Mouse (Mus musculus) liver, embryonic 13.5 days (tissue): ENCODE data around the gene Tnfrsf22. TPM values are rescaled to one million over a fixed set of nuclear protein-coding genes. Genes with fewer than 3 reads are reported as not detected.

Experiments used
- ATAC-seq: fragments of 200-750 bp; cut with Nextera tagmentation; 2 replicates; pipeline ENCODE4 v1.8.0; 2017; ENCODE audit warnings: low read depth, mild to moderate bottlenecking, moderate number of reproducible peaks, moderate library complexity
- DNase-seq: peaks from one replicate; pipeline ENCODE4 v3.0.0; 2022
- H3K27ac ChIP-seq: fragments of 300-500 bp; sonication (generic); 2 replicates; pipeline ENCODE4 v1.5.1; 2015; ENCODE audit warnings: moderate library complexity, mild to moderate bottlenecking, inconsistent platforms
- H3K27me3 ChIP-seq: fragments of 300-500 bp; sonication (generic); 2 replicates; pipeline ENCODE4 v1.6.1; 2015; ENCODE audit warnings: mild to moderate bottlenecking, inconsistent platforms
- H3K36me3 ChIP-seq: fragments of 300-500 bp; sonication (generic); 2 replicates; pipeline ENCODE4 v1.6.1; 2015; ENCODE audit warnings: mild to moderate bottlenecking, inconsistent platforms
- H3K4me1 ChIP-seq: fragments of 300-500 bp; sonication (generic); replicated peaks from 2 replicates; pipeline ENCODE4 v1.6.1; 2015; ENCODE audit warnings: inconsistent platforms
- H3K4me2 ChIP-seq: fragments of 300-500 bp; sonication (generic); 2 replicates; pipeline ENCODE4 v1.6.1; 2015; ENCODE audit warnings: inconsistent platforms, mild to moderate bottlenecking, moderate library complexity
- H3K4me3 ChIP-seq: fragments of 300-500 bp; sonication (generic); replicated peaks from 2 replicates; pipeline ENCODE4 v1.5.1; 2015; ENCODE audit warnings: mild to moderate bottlenecking, inconsistent platforms
- H3K9ac ChIP-seq: fragments of 300-500 bp; sonication (generic); 2 replicates; pipeline ENCODE4 v1.6.1; 2015; ENCODE audit warnings: mild to moderate bottlenecking, inconsistent platforms
- H3K9me3 ChIP-seq: fragments of 300-500 bp; sonication (generic); replicated peaks from 2 replicates; pipeline ENCODE4 v1.6.1; 2016; ENCODE audit warnings: inconsistent platforms
- WGBS: fragments of 180-500 bp; shearing (Covaris S2); methylation state at CpG from one replicate; pipeline ENCODE4 v1.1.7; 2015; ENCODE audit not compliant: insufficient replicate concordance; 5-methylcytosine and 5-hydroxymethylcytosine counted together
- polyA plus RNA-seq: library from polyadenylated mRNA; unstranded; fragments of >200 nt; fragmentation: Nextera tagmentation; extraction: Ambion mirVana; gene quantifications from 2 replicates; pipeline ENCODE4 v1.2.1, GENCODE M21; 2015

Tnfrsf22 gene
- polyA plus RNA-seq, 1 experiment from 2014 or later, result 1.0 TPM

DNA sequence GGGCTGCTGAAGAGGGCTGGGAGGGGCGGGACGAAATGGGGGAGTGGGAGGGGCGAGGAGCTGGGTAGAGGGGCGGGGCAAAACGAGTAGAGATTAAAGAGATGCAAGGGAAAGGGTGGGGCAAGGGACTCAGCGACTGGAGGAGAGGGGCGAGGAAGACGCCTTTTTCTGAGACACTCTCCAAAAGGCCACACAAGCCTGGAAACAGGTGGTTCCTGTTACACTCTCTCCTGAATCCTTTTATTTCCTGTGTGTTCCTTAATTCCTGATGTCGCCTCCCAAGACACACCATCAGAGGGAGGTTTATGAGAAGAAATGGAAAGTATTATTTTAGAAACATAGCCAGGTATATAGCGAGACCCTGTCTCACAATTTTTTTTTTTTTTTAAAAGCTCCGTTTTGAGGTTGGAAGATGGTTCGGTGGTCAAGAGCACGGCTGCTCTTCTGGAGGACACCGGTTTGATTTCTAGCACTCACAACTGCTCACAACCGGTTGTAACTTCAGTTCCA lies 49.2 kb downstream of the Tnfrsf22 start:
- no peak for ATAC-seq
- Histone ChIP-seq H3K4me1 (peaks cover 46% of the 10 kb centered on the region), H3K27ac (peak overlapping the region; percentile 85), H3K27me3 (no peaks in the 10 kb centered on the region), H3K4me2 (peak overlapping the region; percentile 92), H3K9ac (peak overlapping the region; percentile 98), H3K9me3 (no peaks in the 10 kb centered on the region), H3K4me3 (peak overlapping the region; percentile 100), H3K36me3 (peaks cover 35% of the 10 kb centered on the region)
- WGBS, result 7% methylated on average over 15 of the region's 15 CpGs
- DNase-seq, result no peak

DNA sequence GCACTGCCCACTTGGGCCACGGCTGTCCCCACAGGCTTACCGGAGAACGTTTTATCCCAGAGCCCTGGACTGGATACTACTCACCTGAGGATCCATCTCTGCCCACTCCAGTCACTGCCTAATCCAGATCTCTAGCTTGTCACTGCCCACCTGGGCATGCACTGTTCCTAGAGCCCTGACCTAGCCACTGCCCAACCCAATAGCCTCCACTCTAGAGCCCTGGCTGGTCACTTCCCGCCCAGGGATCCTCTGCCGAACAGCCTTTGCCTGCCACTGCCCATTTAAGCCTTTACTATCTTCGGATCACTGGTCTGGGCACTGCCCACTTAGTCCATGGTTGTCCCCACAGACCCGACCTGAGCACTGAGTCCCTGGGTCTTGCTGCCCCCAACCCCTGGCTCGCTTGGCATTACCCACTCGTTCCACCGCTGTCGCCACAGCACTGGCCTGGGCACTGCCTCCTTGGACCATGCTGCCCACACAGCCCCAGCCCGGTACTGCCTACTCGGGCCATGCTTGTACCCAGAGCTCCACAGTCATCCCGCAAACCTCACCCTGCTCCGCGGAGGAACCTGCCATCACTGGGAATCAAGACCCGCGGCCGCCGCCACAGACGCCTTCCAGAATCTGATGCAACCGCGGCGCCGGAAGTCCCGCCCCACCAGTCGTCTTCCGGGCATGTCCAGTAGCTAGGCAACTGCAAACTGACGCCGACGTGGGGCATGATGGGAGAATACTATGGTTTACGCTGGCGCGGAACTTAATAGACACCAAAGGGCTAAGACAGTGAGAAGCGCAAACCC lies 49.8 kb downstream of the Tnfrsf22 start, which contains the start of gene Cars:
Cars (minus strand) TSS at position 663 of the 803 bp plus-strand sequence.
- peaks cover 49% of the 10 kb centered on the region for H3K4me1 ChIP-seq
- H3K9ac ChIP-seq, result peak within 1 kb of the TSS; percentile 98
- no peaks in the 10 kb centered on the region for H3K27me3 ChIP-seq
- H3K4me2 ChIP-seq, result peak within 1 kb of the TSS; percentile 92
- no peaks in the 10 kb centered on the region for H3K9me3 ChIP-seq
- H3K36me3 ChIP-seq, result peaks cover 41% of the 10 kb centered on the region
- ATAC-seq (peak; percentile 98), DNase-seq (peak; percentile 93)
- H3K27ac ChIP-seq, result peak within 1 kb of the TSS; percentile 85
- peak within 1 kb of the TSS; percentile 100 for H3K4me3 ChIP-seq
- 1% methylated on average over 35 of the region's 35 CpGs for WGBS

DNA sequence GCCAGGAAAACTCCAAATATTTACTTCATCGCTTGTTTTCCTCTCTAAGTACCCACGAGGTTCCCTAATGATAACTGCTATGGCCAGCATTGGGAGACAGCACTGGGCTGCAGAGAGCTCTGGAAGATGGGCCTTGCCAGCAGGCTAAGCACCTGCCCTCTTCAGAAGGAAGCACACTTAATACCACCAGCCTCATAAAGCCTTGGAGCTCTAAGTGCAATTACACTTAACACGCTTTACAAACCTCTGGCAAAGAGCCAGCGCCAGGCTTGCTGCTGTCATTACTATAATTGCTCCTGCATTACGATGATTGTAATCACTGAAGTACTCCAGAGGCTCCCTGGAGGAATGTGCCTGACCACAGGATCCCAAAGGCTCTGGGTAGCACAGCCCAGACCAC lies 54.6 kb downstream of the Tnfrsf22 start:
- no peak for ATAC-seq
- no peak overlapping the region for H3K9ac ChIP-seq
- no peak overlapping the region for H3K4me2 ChIP-seq
- peaks cover 87% of the 10 kb centered on the region for H3K36me3 ChIP-seq
- peaks cover 37% of the 10 kb centered on the region for H3K4me1 ChIP-seq
- no peaks in the 10 kb centered on the region for H3K27me3 ChIP-seq
- H3K27ac ChIP-seq, result no peak overlapping the region
- no peaks in the 10 kb centered on the region for H3K9me3 ChIP-seq
- DNase-seq, result no peak
- WGBS, result 81% methylated on average over 5 of the region's 5 CpGs
- H3K4me3 ChIP-seq, result no peak overlapping the region

DNA sequence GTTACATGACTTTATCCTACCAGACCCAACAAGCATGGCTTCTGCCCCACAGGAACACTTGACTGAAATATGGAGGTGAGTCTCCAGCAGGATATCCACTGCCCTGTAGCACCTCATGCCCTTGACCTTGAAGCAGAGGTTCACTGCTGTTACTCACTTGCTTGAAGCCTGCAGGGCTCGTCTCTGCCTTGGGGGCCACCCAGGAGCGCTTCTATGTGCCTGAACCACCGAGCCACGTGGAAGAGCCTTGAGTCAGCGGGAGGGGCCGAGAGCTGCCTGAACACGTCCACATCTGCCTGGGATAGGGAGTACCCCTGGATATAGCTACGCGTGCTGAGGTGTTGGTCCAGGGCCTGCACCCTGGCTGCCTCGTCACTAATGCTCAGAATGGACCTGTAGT lies 57.2 kb downstream of the Tnfrsf22 start:
- 92% methylated on average over 10 of the region's 10 CpGs for WGBS
- H3K36me3 ChIP-seq, result peaks cover 98% of the 10 kb centered on the region
- no peak for ATAC-seq

DNA sequence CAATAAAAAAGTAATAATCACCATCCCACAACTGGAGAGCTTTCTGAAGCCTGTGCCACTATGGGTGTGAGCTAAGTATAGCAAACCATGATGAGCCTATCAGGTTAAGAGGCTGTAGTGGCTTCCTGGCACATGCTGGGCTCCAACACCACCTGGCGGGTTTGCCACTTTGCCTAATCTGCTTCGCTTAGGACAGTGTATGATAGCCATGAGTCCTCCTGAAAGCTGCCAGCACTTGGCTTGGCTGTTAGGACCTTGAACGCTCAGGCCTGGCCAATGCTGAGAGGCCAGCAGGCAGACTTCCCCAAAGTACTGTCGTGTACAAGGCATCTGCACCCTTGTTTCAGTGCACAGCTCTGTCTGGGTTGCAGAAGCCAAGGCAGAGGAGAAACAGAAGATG lies 61.5 kb downstream of the Tnfrsf22 start:
- DNase-seq (no peak), ATAC-seq (no peak)
- Histone ChIP-seq H3K4me3 (no peak overlapping the region), H3K4me2 (no peak overlapping the region), H3K4me1 (no peaks in the 10 kb centered on the region), H3K27ac (no peak overlapping the region), H3K9ac (no peak overlapping the region), H3K9me3 (no peaks in the 10 kb centered on the region), H3K36me3 (peaks cover 100% of the 10 kb centered on the region), H3K27me3 (no peaks in the 10 kb centered on the region)
- 90% methylated on average over 4 of the region's 4 CpGs for WGBS

More for the DNA sequence above, 57.2 kb downstream of the Tnfrsf22 start:
- Histone ChIP-seq H3K4me3 (no peak overlapping the region), H3K4me2 (no peak overlapping the region), H3K9ac (no peak overlapping the region), H3K4me1 (peaks cover 16% of the 10 kb centered on the region), H3K27me3 (no peaks in the 10 kb centered on the region), H3K27ac (no peak overlapping the region), H3K9me3 (no peaks in the 10 kb centered on the region)
- DNase-seq, result no peak

DNA sequence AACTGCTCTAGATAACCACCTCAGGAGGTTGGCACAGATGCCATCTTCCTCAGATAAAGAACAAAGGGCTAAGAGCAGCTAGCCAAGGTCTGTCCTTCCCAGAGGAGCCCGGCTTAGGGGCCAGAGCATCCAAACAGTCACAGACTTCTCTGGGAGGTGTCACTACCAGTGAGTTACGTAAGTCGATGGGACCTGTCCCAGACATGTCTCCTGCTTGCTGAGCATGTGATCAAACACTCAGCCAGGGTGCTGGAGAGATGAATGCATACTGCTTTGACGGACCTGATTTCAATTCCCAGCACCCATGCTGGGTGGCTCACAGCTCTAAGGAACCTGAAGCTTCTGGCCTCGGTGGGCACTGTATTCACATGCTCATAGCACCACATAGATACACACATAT lies 61.9 kb downstream of the Tnfrsf22 start:
- ATAC-seq (no peak), DNase-seq (no peak)
- 83% methylated on average over 5 of the region's 5 CpGs for WGBS

More for the DNA sequence above, 61.9 kb downstream of the Tnfrsf22 start:
- no peak overlapping the region for H3K27ac ChIP-seq
- H3K27me3 ChIP-seq, result no peaks in the 10 kb centered on the region
- H3K9me3 ChIP-seq, result no peaks in the 10 kb centered on the region
- no peak overlapping the region for H3K4me3 ChIP-seq
- peaks cover 100% of the 10 kb centered on the region for H3K36me3 ChIP-seq
- H3K4me1 ChIP-seq, result no peaks in the 10 kb centered on the region
- H3K4me2 ChIP-seq, result no peak overlapping the region
- no peak overlapping the region for H3K9ac ChIP-seq

Other genes starting within 250 kb of the Tnfrsf22 start
- gene Cdkn1c, start 188.6 kb downstream of the Tnfrsf22 start, polyA plus RNA-seq, result 178 and 199 TPM in 2 replicates
- 6.2 and 6.7 TPM in 2 replicates for gene Slc22a18, start 175.9 kb downstream of the Tnfrsf22 start, polyA plus RNA-seq
- 23.6 and 25.4 TPM in 2 replicates for gene Phlda2, start 146.5 kb downstream of the Tnfrsf22 start, polyA plus RNA-seq
- gene Nap1l4, start 100.6 kb downstream of the Tnfrsf22 start, polyA plus RNA-seq, result 96.7 and 108 TPM in 2 replicates
- 64.3 and 69.3 TPM in 2 replicates for gene Cars, start 49.6 kb downstream of the Tnfrsf22 start, polyA plus RNA-seq
- gene Tnfrsf26, start 20.9 kb downstream of the Tnfrsf22 start, polyA plus RNA-seq, result 0.54 and 0.64 TPM in 2 replicates
- 0.17 and 0.44 TPM in 2 replicates for gene Tnfrsf23, start 36.2 kb upstream of the Tnfrsf22 start, polyA plus RNA-seq
- 2.4 and 2.8 TPM in 2 replicates for gene Osbpl5, start 107.3 kb upstream of the Tnfrsf22 start, polyA plus RNA-seq
- gene Mrgprg, start 117.3 kb upstream of the Tnfrsf22 start, polyA plus RNA-seq, result not detected in 2 replicates
- 0.17 and 0.28 TPM in 2 replicates for gene Mrgpre, start 134.8 kb upstream of the Tnfrsf22 start, polyA plus RNA-seq
- 7.0 and 7.7 TPM in 2 replicates for gene Nadsyn1, start 173.2 kb upstream of the Tnfrsf22 start, polyA plus RNA-seq
- gene Dhcr7, start 173.5 kb upstream of the Tnfrsf22 start, polyA plus RNA-seq, result 38.0 and 52.5 TPM in 2 replicates
- not detected in 2 replicates for gene Gm498, start 217.2 kb upstream of the Tnfrsf22 start, polyA plus RNA-seq